ENCODE assay signal across 10 mouse cellular contexts in the genomic region with DNA sequence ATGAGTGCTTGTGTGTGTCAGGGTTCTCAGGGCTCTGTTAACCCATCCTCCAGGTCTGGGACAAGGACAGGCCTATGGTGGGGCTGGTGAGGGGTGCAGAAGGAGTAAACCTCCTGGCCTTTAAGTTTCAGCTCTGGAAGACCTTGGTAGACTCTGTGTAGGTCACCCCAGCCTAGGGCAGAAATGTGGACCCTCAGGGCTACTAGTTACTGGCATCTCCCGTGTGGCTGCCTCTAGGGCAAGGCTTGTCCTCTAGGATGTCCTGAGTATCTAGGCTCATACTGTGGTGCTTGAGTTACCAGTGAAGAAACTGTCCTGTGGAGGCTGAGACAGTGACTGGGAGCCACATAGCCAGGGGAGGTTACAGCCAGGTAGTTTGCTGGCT. TPM values are rescaled to one million over a fixed set of nuclear protein-coding genes. Genes with fewer than 3 reads are reported as not detected.
DNase-seq lines count a peak whose midpoint lies in the region; ATAC-seq lines count a peak whose summit lies in the region.
"Had no signal": no experiment of that assay in that cellular context is flagged by ENCODE, and none has a peak within 500 bp of the region (broad histone marks: within the 10 kb centered on the region; RNA-seq: fewer than 3 reads in every experiment).

No protein-coding gene starts in this region.

- no peak overlapping the region for H3K9ac ChIP-seq in liver, embryonic 12.5 days
- H3K9ac ChIP-seq in embryonic facial prominence, embryonic 13.5 days = peak overlapping the region; percentile 46
- no peak overlapping the region for H3K9ac ChIP-seq in limb, embryonic 15.5 days
- H3K9ac ChIP-seq: liver, embryonic 15.5 days had no signal

- 65% methylated on average over 1 of the region's 1 CpGs for WGBS in heart, embryonic 10.5 days
- WGBS in liver, embryonic 12.5 days (ENCODE audit: insufficient replicate concordance) = 72% methylated on average over 1 of the region's 1 CpGs
- WGBS in embryonic facial prominence, embryonic 13.5 days = 29% methylated on average over 1 of the region's 1 CpGs
- WGBS in limb, embryonic 15.5 days = 28% methylated on average over 1 of the region's 1 CpGs

- H3K4me1 ChIP-seq in heart, embryonic 10.5 days = peaks cover 97% of the 10 kb centered on the region
- H3K4me1 ChIP-seq in liver, embryonic 12.5 days = peaks cover 80% of the 10 kb centered on the region
- peaks cover 95% of the 10 kb centered on the region for H3K4me1 ChIP-seq in embryonic facial prominence, embryonic 13.5 days
- peaks cover 99% of the 10 kb centered on the region for H3K4me1 ChIP-seq in limb, embryonic 15.5 days

- peak overlapping the region; percentile 81 for H3K27ac ChIP-seq in heart, embryonic 10.5 days
- H3K27ac ChIP-seq in liver, embryonic 12.5 days = peak overlapping the region; percentile 36; the same call in 1 of the 2 replicates
- H3K27ac ChIP-seq in embryonic facial prominence, embryonic 13.5 days = peak overlapping the region; percentile 76
- H3K27ac ChIP-seq in limb, embryonic 15.5 days = peak overlapping the region; percentile 79

- peaks cover 1% of the 10 kb centered on the region; the same call in 1 of the 2 replicates for H3K36me3 ChIP-seq in heart, embryonic 10.5 days
- 0 out of 2 replicates have a peak, but pooled peaks cover under 1% of the 10 kb centered on the region for H3K36me3 ChIP-seq in liver, embryonic 12.5 days
- peaks cover 3% of the 10 kb centered on the region for H3K36me3 ChIP-seq in embryonic facial prominence, embryonic 13.5 days
- peaks cover 1% of the 10 kb centered on the region for H3K36me3 ChIP-seq in limb, embryonic 15.5 days
- H3K36me3 ChIP-seq: liver, embryonic 15.5 days had no signal

- H3K9me3 ChIP-seq in heart, embryonic 10.5 days = no peaks in the 10 kb centered on the region
- H3K9me3 ChIP-seq in liver, embryonic 12.5 days (replicated peaks) = no peaks in the 10 kb centered on the region
- H3K9me3 ChIP-seq in embryonic facial prominence, embryonic 13.5 days = no peaks in the 10 kb centered on the region
- H3K9me3 ChIP-seq in limb, embryonic 15.5 days = no peaks in the 10 kb centered on the region
- H3K9me3 ChIP-seq: liver, embryonic 15.5 days had no signal

- intact Hi-C loops in heart, postnatal 10 days (cut with DNase I) = loop anchor here (5.0 kb wide), 1 partner anchor 296 kb away; no protein-coding TSS in a partner anchor

- no peak for DNase-seq in heart, embryonic 10.5 days (ENCODE audit: low spot score)
- no peak for DNase-seq in heart, postnatal 10 days
- no peak for DNase-seq in liver
- DNase-seq in right cerebral cortex, adult 2 months (ENCODE audit: low spot score in 2 of 2) = no peak
- DNase-seq in natural killer cell, adult 2 months (ENCODE audit: low spot score in 2 of 2) = no peak
- DNase-seq: thymus, postnatal 14 days had no signal

- peak overlapping the region; percentile 40; the same call in 1 of the 2 replicates for H3K4me3 ChIP-seq in heart, embryonic 10.5 days
- no peak overlapping the region for H3K4me3 ChIP-seq in liver, embryonic 12.5 days
- 0 out of 2 replicates have a peak overlapping the region, but pooled peaks have one; percentile 1 for H3K4me3 ChIP-seq in embryonic facial prominence, embryonic 13.5 days
- no peak overlapping the region for H3K4me3 ChIP-seq in limb, embryonic 15.5 days
- H3K4me3 ChIP-seq: liver, embryonic 15.5 days had no signal

- no peaks in the 10 kb centered on the region for H3K27me3 ChIP-seq in heart, embryonic 10.5 days (ENCODE audit: insufficient read depth, poor library complexity, severe bottlenecking)
- no peaks in the 10 kb centered on the region for H3K27me3 ChIP-seq in liver, embryonic 12.5 days (replicated peaks)
- H3K27me3 ChIP-seq in embryonic facial prominence, embryonic 13.5 days = no peaks in the 10 kb centered on the region
- no peaks in the 10 kb centered on the region for H3K27me3 ChIP-seq in limb, embryonic 15.5 days
- H3K27me3 ChIP-seq: liver, embryonic 15.5 days had no signal

- ATAC-seq in liver, embryonic 12.5 days = no peak
- no peak for ATAC-seq in embryonic facial prominence, embryonic 13.5 days (ENCODE audit: insufficient number of reproducible peaks, insufficient read depth, low FRiP score, low TSS enrichment, low read depth)
- no peak for ATAC-seq in limb, embryonic 15.5 days (ENCODE audit: insufficient number of reproducible peaks, low FRiP score, low TSS enrichment, low read depth)

- H3K4me2 ChIP-seq in liver, embryonic 12.5 days = no peak overlapping the region
- peak overlapping the region; percentile 44 for H3K4me2 ChIP-seq in embryonic facial prominence, embryonic 13.5 days
- H3K4me2 ChIP-seq in limb, embryonic 15.5 days = peak overlapping the region; percentile 27
- H3K4me2 ChIP-seq: liver, embryonic 15.5 days had no signal

RNA-seq across cellular contexts. Expression of gene Glis2, which starts 8.9 kb away (rescaled TPM):
- 13.9 and 20.7 TPM in 2 replicates for polyA plus RNA-seq in heart, embryonic 10.5 days (2016; fragmentation: Nextera tagmentation; extraction: Ambion mirVana)
- total RNA-seq in heart, postnatal 10 days (2021) = 10 to 100 TPM; 27.6 to 34.5 TPM
- polyA plus RNA-seq in liver, embryonic 12.5 days (2016; fragmentation: Nextera tagmentation; extraction: Ambion mirVana) = 6.1 and 7.3 TPM in 2 replicates
- 25.3 and 31.2 TPM in 2 replicates for polyA plus RNA-seq in embryonic facial prominence, embryonic 13.5 days (2015; fragmentation: Nextera tagmentation; extraction: Ambion mirVana)
- polyA plus RNA-seq in limb, embryonic 15.5 days (2015; fragmentation: Nextera tagmentation; extraction: Ambion mirVana) = 31.7 and 34.9 TPM in 2 replicates

RNA-seq across cellular contexts. Expression of gene Pam16, which starts 21.3 kb away (rescaled TPM):
- polyA plus RNA-seq in heart, embryonic 10.5 days (2016; fragmentation: Nextera tagmentation; extraction: Ambion mirVana) = 116 and 130 TPM in 2 replicates
- total RNA-seq in heart, postnatal 10 days (2021) = 100 to 1,000 TPM in 1 of 2 experiments, 10 to 100 TPM in 1; 96.6 to 125 TPM
- 76.2 and 81.9 TPM in 2 replicates for polyA plus RNA-seq in liver, embryonic 12.5 days (2016; fragmentation: Nextera tagmentation; extraction: Ambion mirVana)
- 71.0 and 99.5 TPM in 2 replicates for polyA plus RNA-seq in embryonic facial prominence, embryonic 13.5 days (2015; fragmentation: Nextera tagmentation; extraction: Ambion mirVana)
- 75.8 and 83.1 TPM in 2 replicates for polyA plus RNA-seq in limb, embryonic 15.5 days (2015; fragmentation: Nextera tagmentation; extraction: Ambion mirVana)

RNA-seq across cellular contexts. Expression of gene Vasn, which starts 36.3 kb away (rescaled TPM):
- 13.7 and 16.9 TPM in 2 replicates for polyA plus RNA-seq in heart, embryonic 10.5 days (2016; fragmentation: Nextera tagmentation; extraction: Ambion mirVana)
- total RNA-seq in heart, postnatal 10 days (2021) = 10 to 100 TPM; 13.6 to 18.0 TPM
- polyA plus RNA-seq in liver, embryonic 12.5 days (2016; fragmentation: Nextera tagmentation; extraction: Ambion mirVana) = 4.7 and 5.0 TPM in 2 replicates
- polyA plus RNA-seq in embryonic facial prominence, embryonic 13.5 days (2015; fragmentation: Nextera tagmentation; extraction: Ambion mirVana) = 29.2 and 30.2 TPM in 2 replicates
- polyA plus RNA-seq in limb, embryonic 15.5 days (2015; fragmentation: Nextera tagmentation; extraction: Ambion mirVana) = 41.5 and 45.1 TPM in 2 replicates

RNA-seq across cellular contexts. Expression of gene Dnaja3, which starts 36.3 kb away (rescaled TPM):
- polyA plus RNA-seq in heart, embryonic 10.5 days (2016; fragmentation: Nextera tagmentation; extraction: Ambion mirVana) = 78.3 and 85.5 TPM in 2 replicates
- total RNA-seq in heart, postnatal 10 days (2021) = 100 to 1,000 TPM; 106 to 107 TPM
- polyA plus RNA-seq in liver, embryonic 12.5 days (2016; fragmentation: Nextera tagmentation; extraction: Ambion mirVana) = 69.2 and 74.2 TPM in 2 replicates
- polyA plus RNA-seq in embryonic facial prominence, embryonic 13.5 days (2015; fragmentation: Nextera tagmentation; extraction: Ambion mirVana) = 54.0 and 58.7 TPM in 2 replicates
- 60.5 and 65.1 TPM in 2 replicates for polyA plus RNA-seq in limb, embryonic 15.5 days (2015; fragmentation: Nextera tagmentation; extraction: Ambion mirVana)

RNA-seq across cellular contexts. Expression of gene Tfap4, which starts 43.8 kb away (rescaled TPM):
- polyA plus RNA-seq in heart, embryonic 10.5 days (2016; fragmentation: Nextera tagmentation; extraction: Ambion mirVana) = 9.5 and 17.5 TPM in 2 replicates
- total RNA-seq in heart, postnatal 10 days (2021) = 1 to 10 TPM; 4.1 to 4.3 TPM
- polyA plus RNA-seq in liver, embryonic 12.5 days (2016; fragmentation: Nextera tagmentation; extraction: Ambion mirVana) = 13.3 and 14.3 TPM in 2 replicates
- polyA plus RNA-seq in embryonic facial prominence, embryonic 13.5 days (2015; fragmentation: Nextera tagmentation; extraction: Ambion mirVana) = 27.0 and 33.2 TPM in 2 replicates
- polyA plus RNA-seq in limb, embryonic 15.5 days (2015; fragmentation: Nextera tagmentation; extraction: Ambion mirVana) = 20.4 and 20.7 TPM in 2 replicates

Comparison
In these comparisons a context has a peak if more than half of its experiments do, and no peak if none do; other contexts are left out.
1. H3K4me3 ChIP-seq: peak in heart, embryonic 10.5 days (single experiment) and embryonic facial prominence, embryonic 13.5 days (single experiment); none in liver, embryonic 12.5 days (single experiment) and limb, embryonic 15.5 days (single experiment).
2. Peak in every context shown above with its lines, with median percentiles within 50 percentile points of each other: H3K27ac ChIP-seq.